23 mouse cellular contexts compared by ENCODE assay signal in genomic region chr16:29668451-29668850, GRCm38 (mm10).
DNase-seq lines count a peak whose midpoint lies in the region; ATAC-seq and TF ChIP-seq lines count a peak whose summit lies in the region.
"Had no signal": no experiment of that assay in that cellular context is flagged by ENCODE, and none has a peak within 500 bp of the region (broad histone marks: within the 10 kb centered on the region; RNA-seq: fewer than 3 reads in every experiment).

No protein-coding gene starts in this region.

- H3K36me3 ChIP-seq in forebrain, embryonic 14.5 days (ENCODE audit: control insufficient read depth, insufficient read depth, low read length), result no peaks in the 10 kb centered on the region
- no peaks in the 10 kb centered on the region for H3K36me3 ChIP-seq in forebrain, embryonic 13.5 days (ENCODE audit: poor library complexity, severe bottlenecking)
- no peaks in the 10 kb centered on the region for H3K36me3 ChIP-seq in lung, embryonic 15.5 days
- H3K36me3 ChIP-seq in midbrain, embryonic 14.5 days (ENCODE audit: control insufficient read depth, insufficient read depth, low read length), result no peaks in the 10 kb centered on the region
- H3K36me3 ChIP-seq: embryonic facial prominence, embryonic 13.5 days; heart, embryonic 13.5 days; limb, embryonic 15.5 days had no signal

- H3K4me3 ChIP-seq in forebrain, embryonic 14.5 days (ENCODE audit: low read depth, low read length), result no peak overlapping the region
- H3K4me3 ChIP-seq in forebrain, embryonic 13.5 days, result no peak overlapping the region
- no peak overlapping the region for H3K4me3 ChIP-seq in lung, adult 2 months (replicated peaks; ENCODE audit: extremely low read depth, low read depth, low read length)
- no peak overlapping the region for H3K4me3 ChIP-seq in lung, embryonic 15.5 days
- no peak overlapping the region for H3K4me3 ChIP-seq in midbrain, embryonic 14.5 days (replicated peaks; ENCODE audit: low read depth, low read length)
- H3K4me3 ChIP-seq: embryonic facial prominence, embryonic 13.5 days; heart, embryonic 13.5 days; layer of hippocampus, adult 2 months; limb, embryonic 15.5 days had no signal

- no peak for DNase-seq in forebrain, embryonic 14.5 days (ENCODE audit: low spot score)
- peak; percentile 25 for DNase-seq in lung, adult 2 months
- no peak for DNase-seq in lung, postnatal 14 days
- peak; percentile 49 for DNase-seq in midbrain, embryonic 14.5 days
- no peak for DNase-seq in heart, adult 18-20 months
- DNase-seq: adrenal gland, postnatal 14 days; cerebellum, adult 18-20 months; cerebellum, postnatal 36 days; heart, postnatal 4 days; kidney, adult 8-10 months; kidney, postnatal 14 days; layer of hippocampus, postnatal 36 days; retina, postnatal 1 day; right cerebral cortex, postnatal 4 days; thymus, postnatal 25 days had no signal

- ATAC-seq in forebrain, embryonic 14.5 days, result 0 out of 2 replicates have a peak, but pooled peaks have one; percentile 32
- ATAC-seq in forebrain, embryonic 13.5 days, result no peak
- ATAC-seq in lung, embryonic 15.5 days (ENCODE audit: borderline replicate concordance, extremely low read depth, low FRiP score, low TSS enrichment), result peak; percentile 61
- 0 out of 2 replicates have a peak, but pooled peaks have one; percentile 41 for ATAC-seq in midbrain, embryonic 14.5 days (ENCODE audit: low FRiP score, low TSS enrichment)
- no peak for ATAC-seq in erythroid progenitor cell, adult 5-6 weeks (replicated peaks; ENCODE audit: low FRiP score, poor library complexity, severe bottlenecking)

- H3K4me2 ChIP-seq in forebrain, embryonic 14.5 days (ENCODE audit: low read length), result no peak overlapping the region
- no peak overlapping the region for H3K4me2 ChIP-seq in forebrain, embryonic 13.5 days
- H3K4me2 ChIP-seq in lung, embryonic 15.5 days, result 0 out of 2 replicates have a peak overlapping the region, but pooled peaks have one; percentile 11
- no peak overlapping the region for H3K4me2 ChIP-seq in midbrain, embryonic 14.5 days (ENCODE audit: low read length)
- H3K4me2 ChIP-seq: embryonic facial prominence, embryonic 13.5 days; heart, embryonic 13.5 days; limb, embryonic 15.5 days had no signal

- 0 out of 2 replicates have a peak, but pooled peaks cover 8% of the 10 kb centered on the region for H3K27me3 ChIP-seq in forebrain, embryonic 14.5 days (replicated peaks; ENCODE audit: control insufficient read depth, insufficient read depth, low read length)
- peaks cover 35% of the 10 kb centered on the region for H3K27me3 ChIP-seq in forebrain, embryonic 13.5 days
- H3K27me3 ChIP-seq in lung, embryonic 15.5 days, result no peaks in the 10 kb centered on the region
- peaks cover 80% of the 10 kb centered on the region for H3K27me3 ChIP-seq in midbrain, embryonic 14.5 days (ENCODE audit: control insufficient read depth, insufficient read depth, low read length)
- H3K27me3 ChIP-seq: CH12.LX; limb, embryonic 15.5 days had no signal

- TF ChIP-seq CTCF in lung, adult 2 months (IDR thresholded peaks at IDR 0.05; ENCODE audit: insufficient read depth, low read length), result no peak

- no peak overlapping the region for H3K9ac ChIP-seq in forebrain, embryonic 14.5 days (ENCODE audit: low read length)
- H3K9ac ChIP-seq in forebrain, embryonic 13.5 days, result no peak overlapping the region
- H3K9ac ChIP-seq in lung, embryonic 15.5 days, result no peak overlapping the region
- H3K9ac ChIP-seq in midbrain, embryonic 14.5 days (replicated peaks; ENCODE audit: low read length), result no peak overlapping the region
- H3K9ac ChIP-seq: embryonic facial prominence, embryonic 13.5 days; heart, embryonic 13.5 days; limb, embryonic 15.5 days had no signal

- 77% methylated on average over 12 of the region's 12 CpGs for WGBS in forebrain, embryonic 14.5 days
- 77% methylated on average over 12 of the region's 12 CpGs for WGBS in forebrain, embryonic 13.5 days
- 69% methylated on average over 12 of the region's 12 CpGs for WGBS in lung, adult 2 months
- WGBS in lung, embryonic 15.5 days, result 54% methylated on average over 12 of the region's 12 CpGs
- 54% methylated on average over 12 of the region's 12 CpGs for WGBS in midbrain, embryonic 14.5 days

- TF ChIP-seq POLR2A in lung, adult 2 months (IDR thresholded peaks at IDR 0.05; ENCODE audit: borderline replicate concordance, extremely low read depth, low read depth, low read length), result no peak

- no peaks in the 10 kb centered on the region for H3K9me3 ChIP-seq in forebrain, embryonic 14.5 days (replicated peaks; ENCODE audit: control insufficient read depth, low read length)
- H3K9me3 ChIP-seq in forebrain, embryonic 13.5 days (replicated peaks), result no peaks in the 10 kb centered on the region
- no peaks in the 10 kb centered on the region for H3K9me3 ChIP-seq in lung, embryonic 15.5 days
- no peaks in the 10 kb centered on the region for H3K9me3 ChIP-seq in midbrain, embryonic 14.5 days (ENCODE audit: control insufficient read depth, low read length)
- H3K9me3 ChIP-seq: heart, embryonic 13.5 days; limb, embryonic 15.5 days had no signal

- H3K4me1 ChIP-seq in forebrain, embryonic 14.5 days (ENCODE audit: control insufficient read depth, insufficient read depth, low read length), result peaks cover 7% of the 10 kb centered on the region
- peaks cover 10% of the 10 kb centered on the region for H3K4me1 ChIP-seq in forebrain, embryonic 13.5 days
- no peaks in the 10 kb centered on the region for H3K4me1 ChIP-seq in lung, adult 2 months (ENCODE audit: control insufficient read depth, insufficient read depth, low read length)
- peaks cover 12% of the 10 kb centered on the region; the same call in 1 of the 2 replicates for H3K4me1 ChIP-seq in lung, embryonic 15.5 days
- H3K4me1 ChIP-seq in midbrain, embryonic 14.5 days (ENCODE audit: control insufficient read depth, insufficient read depth, low read length), result peaks cover 10% of the 10 kb centered on the region

- no peak overlapping the region for H3K27ac ChIP-seq in forebrain, embryonic 14.5 days (ENCODE audit: low read depth, low read length)
- no peak overlapping the region for H3K27ac ChIP-seq in forebrain, embryonic 13.5 days
- no peak overlapping the region for H3K27ac ChIP-seq in lung, embryonic 15.5 days
- no peak overlapping the region for H3K27ac ChIP-seq in midbrain, embryonic 14.5 days (replicated peaks; ENCODE audit: low read depth, low read length)
- H3K27ac ChIP-seq: embryonic facial prominence, embryonic 13.5 days; heart, embryonic 13.5 days; layer of hippocampus, adult 2 months; limb, embryonic 15.5 days had no signal

Comparison
In these comparisons a context has a peak if more than half of its experiments do, and no peak if none do; other contexts are left out.
1. ATAC-seq: peak in forebrain, embryonic 14.5 days (single experiment), lung, embryonic 15.5 days (single experiment) and midbrain, embryonic 14.5 days (single experiment); none in forebrain, embryonic 13.5 days (single experiment) and erythroid progenitor cell, adult 5-6 weeks (single experiment).
2. DNase-seq: peak in lung, adult 2 months (single experiment) and midbrain, embryonic 14.5 days (single experiment); none in forebrain, embryonic 14.5 days (single experiment), lung, postnatal 14 days (single experiment) and heart, adult 18-20 months (0 of 2).